Mouse (Mus musculus): ENCODE data around the gene Frmd4a.

DNA sequence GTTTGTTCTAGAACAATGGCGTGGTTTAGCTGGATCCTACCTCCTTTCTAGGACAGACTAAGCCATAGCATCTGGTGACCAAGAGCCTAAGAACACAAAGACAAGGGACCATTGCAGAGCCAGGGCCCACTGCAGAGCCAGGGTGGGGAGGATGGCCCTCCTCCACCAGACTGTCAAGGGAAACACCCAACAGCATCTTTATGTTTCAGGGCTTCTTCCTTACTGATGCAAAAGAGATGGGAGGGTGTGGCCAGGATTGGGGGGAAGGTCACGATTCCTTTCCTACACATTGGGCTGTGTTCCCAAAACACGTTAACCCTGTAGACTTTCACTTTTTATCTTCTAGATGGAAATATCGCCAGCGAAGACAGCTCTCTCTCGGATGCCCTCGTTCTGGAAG, 579.5 kb downstream of the Frmd4a start:
- TF ChIP-seq CTCF (IDR thresholded peaks at IDR 0.05; ENCODE audit: low read depth, low read length) (no peak), TAL1 (conservative IDR thresholded peaks at IDR 0.05; ENCODE audit: low read depth, low read length) (no peak), GATA1 (IDR thresholded peaks at IDR 0.05; ENCODE audit: borderline replicate concordance, low read length) (no peak)

All from G1E (cell line).